Mouse (Mus musculus) heart, postnatal 25 days (tissue): ENCODE results near the gene Gm10837. TPM values are rescaled to one million over a fixed set of nuclear protein-coding genes. Genes with fewer than 3 reads are reported as not detected.

ENCODE experiments used
- DNase-seq: peaks from one replicate; pipeline ENCODE4 v3.0.0; 2022; ENCODE audit warnings: low spot score
- intact Hi-C: fragments of 180-260 bp; cut with DNase I; formaldehyde crosslinking; loops from one replicate; pipeline ENCODE4 v1.15.1; 2025
- total RNA-seq, 2 experiments: library from RNA; stranded (reverse); gene quantifications; 2 replicates each; pipeline ENCODE4 v1.2.3; 2021

The Gm10837 gene
- total RNA-seq, 2 experiments from 2014 or later: not detected

GRCm38 (mm10) chr14:122492015-122492414, 1.6 kb downstream of the Gm10837 start:
- no peak for DNase-seq
- intact Hi-C loops: no loop called here

- no peak for DNase-seq
- intact Hi-C loops: loop anchor here (1.0 to 5.0 kb wide), 2 partner anchors 128 to 367 kb away; no protein-coding TSS in a partner anchor
Observed at GRCm38 (mm10) chr14:122509058-122509457, 18.7 kb downstream of the Gm10837 start.

- DNase-seq: no peak
- intact Hi-C loops: loop anchor here (5.0 kb wide), 1 partner anchor 61 kb away; no protein-coding TSS in a partner anchor
Observed at GRCm38 (mm10) chr14:122511519-122511918, 21.1 kb downstream of the Gm10837 start.

DNA sequence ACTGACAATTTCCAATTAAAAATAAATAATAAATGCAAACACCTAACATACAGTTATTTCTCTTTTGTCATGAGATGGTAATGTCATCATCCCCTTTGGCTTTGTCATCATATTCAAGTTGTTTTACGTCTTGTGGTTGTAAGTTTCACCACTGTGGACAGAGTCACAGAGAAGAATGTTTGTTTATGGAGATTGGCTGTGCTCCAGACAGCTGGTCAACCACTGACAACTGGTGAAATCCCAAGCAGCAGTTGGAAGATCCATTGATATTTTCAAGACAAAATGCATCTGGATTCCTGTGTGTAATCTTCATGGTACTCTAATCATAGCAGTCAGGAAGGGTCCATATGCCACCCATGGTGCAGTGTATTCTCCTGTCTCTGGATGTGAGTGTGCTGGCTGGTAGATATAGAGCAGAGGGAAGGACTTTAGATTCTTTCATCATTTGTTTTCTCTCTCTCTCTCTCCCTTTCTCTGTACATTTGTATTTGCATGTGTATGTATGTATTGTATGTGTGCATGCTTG, 23.2 kb downstream of the Gm10837 start:
- intact Hi-C loops: loop anchor here (5.0 kb wide), 1 partner anchor 59 kb away; no protein-coding TSS in a partner anchor
- DNase-seq: no peak

DNA sequence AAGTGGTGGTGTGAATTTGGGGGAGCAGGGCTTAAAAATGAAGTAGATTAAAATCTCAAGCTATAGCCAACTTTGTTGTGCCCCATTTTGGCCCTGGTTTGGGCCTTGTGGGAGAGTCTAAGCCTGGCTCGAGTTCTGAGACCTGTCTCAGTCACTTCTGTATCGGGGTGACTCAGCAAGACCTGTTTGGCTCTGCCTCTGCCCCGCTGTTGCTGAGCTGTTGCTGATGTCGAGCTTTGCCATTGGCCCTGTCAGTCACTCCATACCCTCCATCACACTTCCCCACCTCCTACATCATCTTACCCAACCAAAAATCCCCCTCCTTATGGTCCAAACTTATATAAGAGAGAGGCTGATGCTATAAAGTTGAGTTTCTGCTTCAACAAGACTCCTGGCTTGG, 38.1 kb downstream of the Gm10837 start:
- no peak for DNase-seq
- intact Hi-C loops: no loop called here

GRCm38 (mm10) chr14:122534017-122534924, 43.9 kb downstream of the Gm10837 start, which contains the start of gene Pcca:
Gene Pcca, plus strand, starts transcription at chr14:122534324.
- intact Hi-C loops: loop anchor here (10.0 kb wide), 1 partner anchor 101 kb away; no protein-coding TSS in a partner anchor
- DNase-seq: peak; percentile 96

DNA sequence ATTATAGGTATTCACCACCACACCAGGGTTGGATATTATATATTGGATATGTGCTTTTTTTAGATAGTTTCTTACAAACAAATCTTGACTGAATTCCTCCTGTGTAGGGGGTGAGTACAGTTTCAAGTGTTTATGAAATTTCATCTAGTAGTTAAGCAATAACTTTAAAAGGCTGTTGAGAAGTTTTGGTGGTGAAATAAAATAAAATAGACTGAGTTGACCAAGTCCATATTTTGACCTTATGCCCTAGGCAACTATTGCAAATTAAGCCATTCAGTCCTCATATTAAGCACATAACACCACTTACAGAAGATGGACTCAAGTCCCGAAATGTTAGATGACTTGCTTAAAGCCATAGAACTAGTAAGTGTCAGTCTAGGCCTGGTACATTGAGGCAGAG, 45.6 kb downstream of the Gm10837 start:
- intact Hi-C loops: loop anchor here (10.0 kb wide), 1 partner anchor 99 kb away; no protein-coding TSS in a partner anchor
- no peak for DNase-seq

Other genes with a start within 250 kb of the Gm10837 start
- gene Gm5089, start 39.5 kb upstream of the Gm10837 start, total RNA-seq: not detected
- gene Zic5, start 24.9 kb upstream of the Gm10837 start, total RNA-seq: not detected
- gene Zic2, start 15.2 kb upstream of the Gm10837 start, total RNA-seq: not detected
- gene Pcca, start 43.7 kb downstream of the Gm10837 start, total RNA-seq: 10 to 100 TPM; 78.0 to 90.8 TPM